In the genomic region with DNA sequence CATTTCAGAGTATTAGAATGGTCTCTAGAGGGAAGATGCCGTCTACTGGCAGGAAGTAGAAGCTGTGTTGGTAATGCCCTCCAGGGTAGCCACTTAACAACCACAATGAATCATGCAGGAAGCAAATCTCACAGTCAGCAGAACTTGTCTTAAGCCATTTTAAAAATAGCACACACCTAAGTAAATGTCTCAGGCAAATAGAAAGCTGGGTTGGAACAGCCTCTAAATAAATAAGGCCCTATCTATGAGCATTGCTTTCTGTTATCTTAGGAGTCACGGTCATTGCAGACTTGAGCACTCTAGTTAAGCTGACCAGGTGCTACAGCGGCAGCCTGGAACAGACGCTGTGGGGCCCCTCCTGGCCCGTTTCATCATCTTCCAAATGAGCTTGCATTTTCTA, we compare ENCODE assay signal across 10 mouse cellular contexts. TPM values are rescaled to one million over a fixed set of nuclear protein-coding genes. Genes with fewer than 3 reads are reported as not detected.
DNase-seq lines count a peak whose midpoint lies in the region; ATAC-seq lines count a peak whose summit lies in the region.
"Had no signal": no experiment of that assay in that cellular context is flagged by ENCODE, and none has a peak within 500 bp of the region (broad histone marks: within the 10 kb centered on the region; RNA-seq: fewer than 3 reads in every experiment).

No protein-coding gene starts in this region.

- no peak for DNase-seq in heart, adult 8-10 months (ENCODE audit: low spot score)
- peak; percentile 93 for DNase-seq in 416B (ENCODE audit: low read depth)
- no peak for DNase-seq in ovary, postnatal 14 days (ENCODE audit: low spot score)
- DNase-seq in left cerebral cortex, postnatal 36 days (ENCODE audit: low spot score in 2 of 2): no peak
- no peak for DNase-seq in right cerebral cortex, adult 2 months (ENCODE audit: low spot score in 2 of 2)
- DNase-seq: kidney, postnatal 36 days had no signal

- peak overlapping the region; percentile 19; the same call in 1 of the 2 replicates for H3K4me2 ChIP-seq in heart, embryonic 12.5 days
- H3K4me2 ChIP-seq in liver, embryonic 16.5 days (ENCODE audit: low read depth, low read length): peak overlapping the region; percentile 49

- H3K27ac ChIP-seq in heart, embryonic 12.5 days (ENCODE audit: poor library complexity, severe bottlenecking): peak overlapping the region; percentile 43; the same call in 1 of the 2 replicates
- H3K27ac ChIP-seq in liver, embryonic 16.5 days (ENCODE audit: low read length): peak overlapping the region; percentile 86
- H3K27ac ChIP-seq: midbrain, embryonic 10.5 days had no signal

- H3K9ac ChIP-seq in heart, embryonic 12.5 days: no peak overlapping the region
- H3K9ac ChIP-seq in liver, embryonic 16.5 days (ENCODE audit: low read depth, low read length): no peak overlapping the region

- H3K9me3 ChIP-seq in heart, embryonic 12.5 days (replicated peaks): 0 out of 2 replicates have a peak, but pooled peaks cover 3% of the 10 kb centered on the region
- H3K9me3 ChIP-seq in liver, embryonic 16.5 days (replicated peaks; ENCODE audit: control insufficient read depth, low read length): no peaks in the 10 kb centered on the region
- H3K9me3 ChIP-seq: midbrain, embryonic 10.5 days had no signal

- intact Hi-C loops in left cerebral cortex, postnatal 36 days (cut with DNase I): loop anchor here (10.0 kb wide), 1 partner anchor 188 kb away; a partner anchor contains a TSS

- H3K27me3 ChIP-seq in heart, embryonic 12.5 days (replicated peaks): no peaks in the 10 kb centered on the region
- H3K27me3 ChIP-seq in liver, embryonic 16.5 days (ENCODE audit: control insufficient read depth, insufficient read depth, low read depth, low read length): no peaks in the 10 kb centered on the region

- 18% methylated on average over 5 of the region's 5 CpGs for WGBS in heart, embryonic 12.5 days
- 3% methylated on average over 5 of the region's 5 CpGs for WGBS in liver, embryonic 16.5 days (ENCODE audit: insufficient replicate concordance)

- H3K36me3 ChIP-seq in heart, embryonic 12.5 days: no peaks in the 10 kb centered on the region
- H3K36me3 ChIP-seq in liver, embryonic 16.5 days (ENCODE audit: control insufficient read depth, insufficient read depth): no peaks in the 10 kb centered on the region
- H3K36me3 ChIP-seq: midbrain, embryonic 10.5 days had no signal

- no peak overlapping the region for H3K4me3 ChIP-seq in heart, embryonic 12.5 days
- H3K4me3 ChIP-seq in liver, embryonic 16.5 days (ENCODE audit: low read depth, low read length): 0 out of 2 replicates have a peak overlapping the region, but pooled peaks have one; percentile 3
- H3K4me3 ChIP-seq: midbrain, embryonic 10.5 days had no signal

- ATAC-seq in heart, embryonic 12.5 days (ENCODE audit: insufficient number of reproducible peaks, low FRiP score): 0 out of 2 replicates have a peak, but pooled peaks have one; percentile 42
- ATAC-seq in common myeloid progenitor, adult 5-6 weeks (replicated peaks; ENCODE audit: low read depth, poor library complexity, severe bottlenecking): peak; percentile 86
- ATAC-seq in liver, embryonic 16.5 days (ENCODE audit: low read depth): peak; percentile 76

- peaks cover 11% of the 10 kb centered on the region; the same call in 1 of the 2 replicates for H3K4me1 ChIP-seq in heart, embryonic 12.5 days (replicated peaks)
- H3K4me1 ChIP-seq in liver, embryonic 16.5 days (ENCODE audit: control insufficient read depth, low read depth, low read length): peaks cover 53% of the 10 kb centered on the region
- H3K4me1 ChIP-seq: midbrain, embryonic 10.5 days had no signal

RNA-seq across cellular contexts. Expression of a gene that starts 5.7 kb away (rescaled TPM):
- polyA plus RNA-seq in heart, embryonic 12.5 days (2016; fragmentation: Nextera tagmentation; extraction: Ambion mirVana): 216 and 224 TPM in 2 replicates
- total RNA-seq in heart, adult 8-10 months (2022): 10 to 100 TPM; 46.5 to 54.1 (median 48.9) TPM
- 124 and 149 TPM in 2 replicates for total RNA-seq in common myeloid progenitor, adult 5-6 weeks (2017)
- 34.2 and 34.7 TPM in 2 replicates for polyA plus RNA-seq in liver, embryonic 16.5 days (2015; fragmentation: Nextera tagmentation; extraction: Ambion mirVana)
- total RNA-seq in left cerebral cortex, postnatal 36 days (2021): 100 to 1,000 TPM; 213 to 248 TPM

RNA-seq across cellular contexts. Expression of a gene that starts 42.3 kb away (rescaled TPM):
- 5.2 and 6.9 TPM in 2 replicates for polyA plus RNA-seq in heart, embryonic 12.5 days (2016; fragmentation: Nextera tagmentation; extraction: Ambion mirVana)
- total RNA-seq in heart, adult 8-10 months (2022): 1 to 10 TPM; 1.3 to 1.6 (median 1.5) TPM
- total RNA-seq in common myeloid progenitor, adult 5-6 weeks (2017): 18.2 and 18.5 TPM in 2 replicates
- polyA plus RNA-seq in liver, embryonic 16.5 days (2015; fragmentation: Nextera tagmentation; extraction: Ambion mirVana): 4.2 and 4.4 TPM in 2 replicates
- total RNA-seq in left cerebral cortex, postnatal 36 days (2021): 1 to 10 TPM; 1.8 to 2.9 TPM

RNA-seq across cellular contexts. Expression of a gene that starts 56.8 kb away (rescaled TPM):
- polyA plus RNA-seq in heart, embryonic 12.5 days (2016; fragmentation: Nextera tagmentation; extraction: Ambion mirVana): 1.2 and 1.6 TPM in 2 replicates
- under 1 TPM; 0.82 to 0.97 (median 0.91) TPM for total RNA-seq in heart, adult 8-10 months (2022)
- total RNA-seq in common myeloid progenitor, adult 5-6 weeks (2017): 0.96 TPM in 1 of 2 replicates, not detected in the other
- 0.64 and 0.77 TPM in 2 replicates for polyA plus RNA-seq in liver, embryonic 16.5 days (2015; fragmentation: Nextera tagmentation; extraction: Ambion mirVana)
- 1 to 10 TPM; 5.3 to 5.7 TPM for total RNA-seq in left cerebral cortex, postnatal 36 days (2021)
